Mouse (Mus musculus) megakaryocyte, embryonic 14.5 days (primary cell): ENCODE data around the gene Appbp2.

Source experiments
- FLI1 ChIP-seq: IDR thresholded peaks from 2 replicates; pipeline ENCODE4 v1.6.1; 2012; ENCODE audit warnings: low read length, inconsistent platforms, mixed read lengths
- GATA1 ChIP-seq: IDR thresholded peaks from 3 replicates; pipeline ENCODE4 v1.6.1; 2012; ENCODE audit warnings: mixed read lengths, low read length, inconsistent platforms, borderline replicate concordance

GRCm38 (mm10) chr11:85138776-85139474, 96.0 kb downstream of the Appbp2 start:
- TF ChIP-seq GATA1 (no peak), FLI1 (no peak)
